Mouse (Mus musculus) midbrain, embryonic 10.5 days (tissue): ENCODE results near the gene Tpcn1. TPM values are rescaled to one million over a fixed set of nuclear protein-coding genes. Genes with fewer than 3 reads are reported as not detected.

ENCODE experiments used
- DNase-seq: peaks from one replicate; pipeline ENCODE4 v3.0.0-alpha.2; 2017; ENCODE audit warnings: low spot score
- H3K27ac ChIP-seq: fragments of 300-500 bp; sonication (generic); replicated peaks from 2 replicates; pipeline ENCODE4 v1.5.1; 2016; ENCODE audit warnings: mild to moderate bottlenecking
- H3K27me3 ChIP-seq: fragments of 300-500 bp; sonication (generic); 2 replicates; pipeline ENCODE4 v1.6.1; 2016; ENCODE audit warnings: low read depth, mild to moderate bottlenecking; ENCODE audit not compliant: poor library complexity, severe bottlenecking
- H3K36me3 ChIP-seq: fragments of 300-500 bp; sonication (generic); 2 replicates; pipeline ENCODE4 v1.6.1; 2016; ENCODE audit warnings: mild to moderate bottlenecking, moderate library complexity
- H3K4me1 ChIP-seq: fragments of 300-500 bp; sonication (generic); 2 replicates; pipeline ENCODE4 v1.6.1; 2016
- H3K4me3 ChIP-seq: fragments of 300-500 bp; sonication (generic); 2 replicates; pipeline ENCODE4 v1.5.1; 2016; ENCODE audit warnings: mild to moderate bottlenecking, moderate library complexity
- H3K9me3 ChIP-seq: fragments of 300-500 bp; sonication (generic); replicated peaks from 2 replicates; pipeline ENCODE4 v1.6.1; 2016; ENCODE audit warnings: mild to moderate bottlenecking
- WGBS: fragments of 180-500 bp; shearing (Covaris S2); methylation state at CpG from one replicate; pipeline ENCODE4 v1.1.7; 2016; 5-methylcytosine and 5-hydroxymethylcytosine counted together
- polyA plus RNA-seq: library from polyadenylated mRNA; unstranded; fragments of >200 nt; fragmentation: Nextera tagmentation; extraction: Ambion mirVana; gene quantifications from 2 replicates; pipeline ENCODE4 v1.2.1, GENCODE M21; 2016

The Tpcn1 gene
- polyA plus RNA-seq, 1 experiment from 2014 or later = 10.3 TPM

- H3K4me1 ChIP-seq = peaks cover 6% of the 10 kb centered on the region; the same call in 1 of the 2 replicates
- WGBS = 86% methylated on average over 19 of the region's 20 CpGs
- no peak for DNase-seq
- H3K9me3 ChIP-seq = no peaks in the 10 kb centered on the region
- no peaks in the 10 kb centered on the region for H3K27me3 ChIP-seq
- H3K36me3 ChIP-seq = no peaks in the 10 kb centered on the region
- no peak overlapping the region for H3K4me3 ChIP-seq
- H3K27ac ChIP-seq = no peak overlapping the region
These were observed 61.0 kb downstream of the Tpcn1 start for GRCm38 (mm10) chr5:120527296-120527964.

- 78% methylated on average over 11 of the region's 11 CpGs for WGBS
- H3K9me3 ChIP-seq = no peaks in the 10 kb centered on the region
- H3K27ac ChIP-seq = no peak overlapping the region
- peaks cover 6% of the 10 kb centered on the region; the same call in 1 of the 2 replicates for H3K4me1 ChIP-seq
- H3K36me3 ChIP-seq = no peaks in the 10 kb centered on the region
- no peak overlapping the region for H3K4me3 ChIP-seq
- H3K27me3 ChIP-seq = no peaks in the 10 kb centered on the region
- DNase-seq = no peak
These were observed 62.2 kb downstream of the Tpcn1 start for GRCm38 (mm10) chr5:120526311-120526710.

GRCm38 (mm10) chr5:120525737-120526136 lies 62.7 kb downstream of the Tpcn1 start:
- peaks cover 6% of the 10 kb centered on the region; the same call in 1 of the 2 replicates for H3K4me1 ChIP-seq
- H3K27me3 ChIP-seq = no peaks in the 10 kb centered on the region
- 45% methylated on average over 5 of the region's 5 CpGs for WGBS
- no peaks in the 10 kb centered on the region for H3K9me3 ChIP-seq
- H3K27ac ChIP-seq = no peak overlapping the region
- no peak overlapping the region for H3K4me3 ChIP-seq
- no peaks in the 10 kb centered on the region for H3K36me3 ChIP-seq
- no peak for DNase-seq

GRCm38 (mm10) chr5:120524736-120525135 lies 63.7 kb downstream of the Tpcn1 start:
- no peak overlapping the region for H3K4me3 ChIP-seq
- no peak for DNase-seq
- no peaks in the 10 kb centered on the region for H3K27me3 ChIP-seq
- 93% methylated on average over 2 of the region's 2 CpGs for WGBS
- no peaks in the 10 kb centered on the region for H3K36me3 ChIP-seq
- peaks cover 8% of the 10 kb centered on the region; the same call in 1 of the 2 replicates for H3K4me1 ChIP-seq
- H3K9me3 ChIP-seq = no peaks in the 10 kb centered on the region
- H3K27ac ChIP-seq = no peak overlapping the region

GRCm38 (mm10) chr5:120522649-120523048 lies 65.8 kb downstream of the Tpcn1 start:
- no peaks in the 10 kb centered on the region for H3K27me3 ChIP-seq
- no peak for DNase-seq
- WGBS = 87% methylated on average over 3 of the region's 3 CpGs

GRCm38 (mm10) chr5:120517552-120517951 lies 70.9 kb downstream of the Tpcn1 start:
- WGBS = 62% methylated on average over 9 of the region's 9 CpGs
- H3K4me1 ChIP-seq = peaks cover 41% of the 10 kb centered on the region

More at GRCm38 (mm10) chr5:120522649-120523048, 65.8 kb downstream of the Tpcn1 start:
- no peaks in the 10 kb centered on the region for H3K9me3 ChIP-seq
- peaks cover 12% of the 10 kb centered on the region for H3K4me1 ChIP-seq
- H3K36me3 ChIP-seq = no peaks in the 10 kb centered on the region
- no peak overlapping the region for H3K4me3 ChIP-seq
- no peak overlapping the region for H3K27ac ChIP-seq

GRCm38 (mm10) chr5:120516221-120516984 lies 72.1 kb downstream of the Tpcn1 start:
- Histone ChIP-seq H3K9me3 (no peaks in the 10 kb centered on the region), H3K4me1 (peaks cover 43% of the 10 kb centered on the region), H3K4me3 (no peak overlapping the region), H3K27ac (0 out of 2 replicates have a peak overlapping the region, but pooled peaks have one; percentile 49), H3K36me3 (no peaks in the 10 kb centered on the region), H3K27me3 (peaks cover 27% of the 10 kb centered on the region)
- WGBS = 69% methylated on average over 15 of the region's 15 CpGs
- DNase-seq = no peak

More at GRCm38 (mm10) chr5:120517552-120517951, 70.9 kb downstream of the Tpcn1 start:
- no peaks in the 10 kb centered on the region for H3K9me3 ChIP-seq
- H3K36me3 ChIP-seq = no peaks in the 10 kb centered on the region
- H3K27me3 ChIP-seq = peaks cover 16% of the 10 kb centered on the region; the same call in 1 of the 2 replicates
- H3K4me3 ChIP-seq = no peak overlapping the region
- no peak overlapping the region; the same call in 1 of the 2 replicates for H3K27ac ChIP-seq
- DNase-seq = no peak

- H3K36me3 ChIP-seq = no peaks in the 10 kb centered on the region
- no peak overlapping the region for H3K27ac ChIP-seq
- H3K4me1 ChIP-seq = peaks cover 50% of the 10 kb centered on the region
- 68% methylated on average over 7 of the region's 7 CpGs for WGBS
- H3K9me3 ChIP-seq = no peaks in the 10 kb centered on the region
- no peak overlapping the region for H3K4me3 ChIP-seq
- no peak for DNase-seq
- H3K27me3 ChIP-seq = peaks cover 30% of the 10 kb centered on the region
These were observed 73.0 kb downstream of the Tpcn1 start for GRCm38 (mm10) chr5:120515451-120515850.

GRCm38 (mm10) chr5:120514754-120515153 lies 73.7 kb downstream of the Tpcn1 start:
- Histone ChIP-seq H3K27me3 (peaks cover 30% of the 10 kb centered on the region), H3K36me3 (no peaks in the 10 kb centered on the region), H3K4me3 (no peak overlapping the region), H3K9me3 (no peaks in the 10 kb centered on the region), H3K27ac (no peak overlapping the region), H3K4me1 (peaks cover 56% of the 10 kb centered on the region)
- 58% methylated on average over 4 of the region's 4 CpGs for WGBS
- DNase-seq = no peak

GRCm38 (mm10) chr5:120514031-120514677 lies 74.3 kb downstream of the Tpcn1 start:
- no peak for DNase-seq
- Histone ChIP-seq H3K36me3 (no peaks in the 10 kb centered on the region), H3K27me3 (peaks cover 30% of the 10 kb centered on the region), H3K4me3 (no peak overlapping the region), H3K27ac (no peak overlapping the region), H3K9me3 (no peaks in the 10 kb centered on the region), H3K4me1 (peaks cover 56% of the 10 kb centered on the region)
- 89% methylated on average over 9 of the region's 9 CpGs for WGBS

GRCm38 (mm10) chr5:120512911-120513555 lies 75.4 kb downstream of the Tpcn1 start:
- Histone ChIP-seq H3K4me1 (peaks cover 56% of the 10 kb centered on the region), H3K27ac (no peak overlapping the region)

GRCm38 (mm10) chr5:120511643-120512220 lies 76.7 kb downstream of the Tpcn1 start:
- WGBS = 39% methylated on average over 14 of the region's 14 CpGs
- no peaks in the 10 kb centered on the region for H3K9me3 ChIP-seq
- H3K27me3 ChIP-seq = peaks cover 30% of the 10 kb centered on the region
- no peak for DNase-seq
- H3K4me1 ChIP-seq = peaks cover 47% of the 10 kb centered on the region
- H3K36me3 ChIP-seq = no peaks in the 10 kb centered on the region
- H3K4me3 ChIP-seq = peak overlapping the region; percentile 58
- no peak overlapping the region for H3K27ac ChIP-seq

More at GRCm38 (mm10) chr5:120512911-120513555, 75.4 kb downstream of the Tpcn1 start:
- H3K9me3 ChIP-seq = no peaks in the 10 kb centered on the region
- no peak for DNase-seq
- no peaks in the 10 kb centered on the region for H3K36me3 ChIP-seq
- peaks cover 30% of the 10 kb centered on the region for H3K27me3 ChIP-seq
- 0 out of 2 replicates have a peak overlapping the region, but pooled peaks have one; percentile 5 for H3K4me3 ChIP-seq
- WGBS = 41% methylated on average over 15 of the region's 15 CpGs
